Mouse (Mus musculus): Measurements from ENCODE around the gene Mta1. TPM values are rescaled to one million over a fixed set of nuclear protein-coding genes. Genes with fewer than 3 reads are reported as not detected.

Gene Mta1
- total and polyA plus RNA-seq, 2 experiments from 2014 or later, result 16.8 to 55.2 TPM

- Histone ChIP-seq H3K36me3 (ENCODE audit: insufficient read depth, low read length) (no peaks in the 10 kb centered on the region), H3K27me3 (ENCODE audit: insufficient read depth, low read length) (0 out of 2 replicates have a peak, but pooled peaks cover 6% of the 10 kb centered on the region), H3K9ac (replicated peaks; ENCODE audit: low read length, poor library complexity, severe bottlenecking) (no peak overlapping the region), H3K4me2 (ENCODE audit: low read depth, low read length, poor library complexity, severe bottlenecking) (no peak overlapping the region), H3K27ac (ENCODE audit: low read depth, low read length) (no peak overlapping the region), H3K9me3 (ENCODE audit: low read length) (no peaks in the 10 kb centered on the region), H3K4me3 (ENCODE audit: low read depth, low read length) (no peak overlapping the region), H3K4me1 (ENCODE audit: insufficient read depth, low read length) (peaks cover 6% of the 10 kb centered on the region; the same call in 1 of the 2 replicates)
- ATAC-seq (ENCODE audit: low FRiP score) (no peak), DNase-seq (ENCODE audit: low spot score) (no peak)
- WGBS, result 80% methylated on average over 4 of the region's 4 CpGs
- TF ChIP-seq CTCF (IDR thresholded peaks at IDR 0.05), result no peak
Measured at GRCm38 (mm10) chr12:113150591-113150990, 52.5 kb downstream of the Mta1 start.

GRCm38 (mm10) chr12:113151046-113151445 is 53.0 kb downstream of the Mta1 start:
- no peaks in the 10 kb centered on the region for H3K9me3 ChIP-seq (ENCODE audit: low read length)
- WGBS, result 80% methylated on average over 8 of the region's 8 CpGs
- no peak overlapping the region for H3K4me2 ChIP-seq (ENCODE audit: low read depth, low read length, poor library complexity, severe bottlenecking)
- no peak overlapping the region for H3K9ac ChIP-seq (replicated peaks; ENCODE audit: low read length, poor library complexity, severe bottlenecking)
- H3K27me3 ChIP-seq (ENCODE audit: insufficient read depth, low read length), result 0 out of 2 replicates have a peak, but pooled peaks cover 6% of the 10 kb centered on the region
- H3K4me1 ChIP-seq (ENCODE audit: insufficient read depth, low read length), result peaks cover 6% of the 10 kb centered on the region; the same call in 1 of the 2 replicates
- H3K27ac ChIP-seq (ENCODE audit: low read depth, low read length), result no peak overlapping the region
- DNase-seq (ENCODE audit: low spot score), result no peak
- ATAC-seq (ENCODE audit: low FRiP score), result no peak
- no peak for TF ChIP-seq CTCF (IDR thresholded peaks at IDR 0.05)
- H3K36me3 ChIP-seq (ENCODE audit: insufficient read depth, low read length), result no peaks in the 10 kb centered on the region
- no peak overlapping the region for H3K4me3 ChIP-seq (ENCODE audit: low read depth, low read length)

- Histone ChIP-seq H3K4me2 (ENCODE audit: low read depth, low read length, poor library complexity, severe bottlenecking) (peak overlapping the region; percentile 50), H3K4me1 (ENCODE audit: insufficient read depth, low read length) (peaks cover 9% of the 10 kb centered on the region; the same call in 1 of the 2 replicates), H3K27me3 (ENCODE audit: insufficient read depth, low read length) (0 out of 2 replicates have a peak, but pooled peaks cover 6% of the 10 kb centered on the region), H3K9ac (replicated peaks; ENCODE audit: low read length, poor library complexity, severe bottlenecking) (no peak overlapping the region), H3K9me3 (ENCODE audit: low read length) (no peaks in the 10 kb centered on the region), H3K4me3 (ENCODE audit: low read depth, low read length) (peak overlapping the region; percentile 26), H3K36me3 (ENCODE audit: insufficient read depth, low read length) (no peaks in the 10 kb centered on the region), H3K27ac (ENCODE audit: low read depth, low read length) (no peak overlapping the region)
- DNase-seq (ENCODE audit: low spot score), result no peak
- ATAC-seq (ENCODE audit: low FRiP score), result no peak
- TF ChIP-seq CTCF (IDR thresholded peaks at IDR 0.05), result no peak
- under 1% methylated on average over 35 of the region's 36 CpGs for WGBS
Measured at GRCm38 (mm10) chr12:113151661-113152271, 53.7 kb downstream of the Mta1 start.

GRCm38 (mm10) chr12:113152272-113152661 is 54.2 kb downstream of the Mta1 start:
- DNase-seq (ENCODE audit: low spot score) (no peak), ATAC-seq (ENCODE audit: low FRiP score) (no peak)
- peak overlapping the region; percentile 50 for H3K4me2 ChIP-seq (ENCODE audit: low read depth, low read length, poor library complexity, severe bottlenecking)
- TF ChIP-seq CTCF (IDR thresholded peaks at IDR 0.05), result no peak
- no peak overlapping the region for H3K27ac ChIP-seq (ENCODE audit: low read depth, low read length)
- peak overlapping the region; percentile 26; the same call in 1 of the 2 replicates for H3K4me3 ChIP-seq (ENCODE audit: low read depth, low read length)
- H3K4me1 ChIP-seq (ENCODE audit: insufficient read depth, low read length), result peaks cover 10% of the 10 kb centered on the region; the same call in 1 of the 2 replicates
- no peaks in the 10 kb centered on the region for H3K9me3 ChIP-seq (ENCODE audit: low read length)
- 32% methylated on average over 19 of the region's 19 CpGs for WGBS
- H3K27me3 ChIP-seq (ENCODE audit: insufficient read depth, low read length), result 0 out of 2 replicates have a peak, but pooled peaks cover 6% of the 10 kb centered on the region
- H3K36me3 ChIP-seq (ENCODE audit: insufficient read depth, low read length), result no peaks in the 10 kb centered on the region
- no peak overlapping the region for H3K9ac ChIP-seq (replicated peaks; ENCODE audit: low read length, poor library complexity, severe bottlenecking)

- 92% methylated on average over 6 of the region's 6 CpGs for WGBS
- DNase-seq (ENCODE audit: low spot score) (no peak), ATAC-seq (ENCODE audit: low FRiP score) (no peak)
- no peak overlapping the region for H3K4me2 ChIP-seq (ENCODE audit: low read depth, low read length, poor library complexity, severe bottlenecking)
- H3K9ac ChIP-seq (replicated peaks; ENCODE audit: low read length, poor library complexity, severe bottlenecking), result no peak overlapping the region
- H3K4me1 ChIP-seq (ENCODE audit: insufficient read depth, low read length), result peaks cover 10% of the 10 kb centered on the region; the same call in 1 of the 2 replicates
- no peaks in the 10 kb centered on the region for H3K36me3 ChIP-seq (ENCODE audit: insufficient read depth, low read length)
- no peaks in the 10 kb centered on the region for H3K9me3 ChIP-seq (ENCODE audit: low read length)
- H3K27me3 ChIP-seq (ENCODE audit: insufficient read depth, low read length), result 0 out of 2 replicates have a peak, but pooled peaks cover 6% of the 10 kb centered on the region
- no peak overlapping the region for H3K27ac ChIP-seq (ENCODE audit: low read depth, low read length)
- no peak overlapping the region for H3K4me3 ChIP-seq (ENCODE audit: low read depth, low read length)
- TF ChIP-seq CTCF (IDR thresholded peaks at IDR 0.05), result no peak
Measured at GRCm38 (mm10) chr12:113152991-113153525, 55.0 kb downstream of the Mta1 start.

- DNase-seq (ENCODE audit: low spot score) (no peak), ATAC-seq (ENCODE audit: low FRiP score) (no peak)
- Histone ChIP-seq H3K27me3 (ENCODE audit: insufficient read depth, low read length) (0 out of 2 replicates have a peak, but pooled peaks cover 6% of the 10 kb centered on the region), H3K4me1 (ENCODE audit: insufficient read depth, low read length) (peaks cover 10% of the 10 kb centered on the region; the same call in 1 of the 2 replicates), H3K27ac (ENCODE audit: low read depth, low read length) (no peak overlapping the region), H3K36me3 (ENCODE audit: insufficient read depth, low read length) (no peaks in the 10 kb centered on the region), H3K4me3 (ENCODE audit: low read depth, low read length) (no peak overlapping the region), H3K9me3 (ENCODE audit: low read length) (no peaks in the 10 kb centered on the region), H3K9ac (replicated peaks; ENCODE audit: low read length, poor library complexity, severe bottlenecking) (no peak overlapping the region), H3K4me2 (ENCODE audit: low read depth, low read length, poor library complexity, severe bottlenecking) (no peak overlapping the region)
- no peak for TF ChIP-seq CTCF (IDR thresholded peaks at IDR 0.05)
- WGBS, result 91% methylated on average over 7 of the region's 7 CpGs
Measured at GRCm38 (mm10) chr12:113153971-113154370, 55.9 kb downstream of the Mta1 start.

Data from midbrain, postnatal 0 days (tissue).